Mouse (Mus musculus) limb, embryonic 11.5 days (tissue): ENCODE measurements at regions not wholly inside any gene's neighbourhood (a gene's known extent, or its start where the extent isn't known, plus 50 kb on each side); places are given as distances from the start of the nearest gene placed in this dataset.

ENCODE experiments used
- ATAC-seq: fragments of 200-750 bp; cut with Nextera tagmentation; 2 replicates; pipeline ENCODE4 v1.8.0; 2017; ENCODE audit warnings: low read depth; ENCODE audit not compliant: insufficient number of reproducible peaks, low FRiP score, low TSS enrichment
- DNase-seq: peaks from one replicate; pipeline ENCODE4 v3.0.0-alpha.2; 2015; ENCODE audit warnings: low spot score
- H3K27ac ChIP-seq: fragments of 300-500 bp; sonication (generic); replicated peaks from 2 replicates; pipeline ENCODE4 v1.5.1; 2014; ENCODE audit warnings: low read depth, mild to moderate bottlenecking, low read length
- H3K27me3 ChIP-seq: fragments of 300-500 bp; sonication (generic); 2 replicates; pipeline ENCODE4 v1.6.1; 2014; ENCODE audit warnings: mild to moderate bottlenecking, low read length, mixed read lengths; ENCODE audit not compliant: control insufficient read depth, insufficient read depth
- H3K36me3 ChIP-seq: fragments of 300-500 bp; sonication (generic); 2 replicates; pipeline ENCODE4 v1.6.1; 2014; ENCODE audit warnings: mild to moderate bottlenecking, low read length, moderate library complexity, mixed read lengths; ENCODE audit not compliant: control insufficient read depth, insufficient read depth
- H3K4me1 ChIP-seq: fragments of 300-500 bp; sonication (generic); 2 replicates; pipeline ENCODE4 v1.6.1; 2014; ENCODE audit warnings: low read length, mixed read lengths; ENCODE audit not compliant: control insufficient read depth, insufficient read depth
- H3K4me2 ChIP-seq: fragments of 300-500 bp; sonication (generic); 2 replicates; pipeline ENCODE4 v1.6.1; 2014; ENCODE audit warnings: low read depth, mild to moderate bottlenecking, moderate library complexity; ENCODE audit not compliant: severe bottlenecking
- H3K4me3 ChIP-seq: fragments of 300-500 bp; sonication (generic); 2 replicates; pipeline ENCODE4 v1.5.1; 2014; ENCODE audit warnings: low read depth, low read length
- H3K9ac ChIP-seq: fragments of 300-500 bp; sonication (generic); 2 replicates; pipeline ENCODE4 v1.6.1; 2014; ENCODE audit warnings: mild to moderate bottlenecking, low read length
- H3K9me3 ChIP-seq: fragments of 300-500 bp; sonication (generic); 2 replicates; pipeline ENCODE4 v1.6.1; 2016; ENCODE audit warnings: low read length; ENCODE audit not compliant: control insufficient read depth
- WGBS: fragments of 180-500 bp; shearing (Covaris S2); extraction: QIAGEN DNeasy Blood & Tissue Kit; methylation state at CpG from one replicate; pipeline ENCODE4 v1.1.7; 2014; 5-methylcytosine and 5-hydroxymethylcytosine counted together

GRCm38 (mm10) chr4:8366978-8367377, 128.1 kb upstream of the Car8 start:
- Histone ChIP-seq H3K36me3 (no peaks in the 10 kb centered on the region), H3K9me3 (no peaks in the 10 kb centered on the region), H3K27ac (no peak overlapping the region), H3K4me2 (no peak overlapping the region), H3K4me3 (no peak overlapping the region), H3K4me1 (no peaks in the 10 kb centered on the region), H3K27me3 (no peaks in the 10 kb centered on the region), H3K9ac (no peak overlapping the region)
- DNase-seq (peak; percentile 21), ATAC-seq (no peak)
- WGBS, result 80% methylated on average over 4 of the region's 4 CpGs

GRCm38 (mm10) chr4:8362409-8362808, 123.6 kb upstream of the Car8 start:
- no peaks in the 10 kb centered on the region for H3K4me1 ChIP-seq
- no peaks in the 10 kb centered on the region for H3K27me3 ChIP-seq
- H3K4me3 ChIP-seq, result no peak overlapping the region
- DNase-seq (no peak), ATAC-seq (no peak)
- no peak overlapping the region for H3K27ac ChIP-seq
- H3K36me3 ChIP-seq, result no peaks in the 10 kb centered on the region
- no peaks in the 10 kb centered on the region for H3K9me3 ChIP-seq
- no peak overlapping the region for H3K4me2 ChIP-seq
- H3K9ac ChIP-seq, result no peak overlapping the region
- 27% methylated on average over 4 of the region's 4 CpGs for WGBS

- Histone ChIP-seq H3K9me3 (no peaks in the 10 kb centered on the region), H3K4me2 (no peak overlapping the region), H3K27ac (no peak overlapping the region), H3K4me3 (no peak overlapping the region), H3K9ac (no peak overlapping the region), H3K36me3 (no peaks in the 10 kb centered on the region), H3K27me3 (no peaks in the 10 kb centered on the region), H3K4me1 (no peaks in the 10 kb centered on the region)
- DNase-seq, result no peak
- WGBS, result 8% methylated on average over 2 of the region's 2 CpGs
- no peak for ATAC-seq
Measured at GRCm38 (mm10) chr4:8361931-8362330, 123.1 kb upstream of the Car8 start.

GRCm38 (mm10) chr4:8361305-8361704, 122.5 kb upstream of the Car8 start:
- DNase-seq, result no peak
- no peak overlapping the region for H3K27ac ChIP-seq
- no peaks in the 10 kb centered on the region for H3K4me1 ChIP-seq
- no peaks in the 10 kb centered on the region for H3K36me3 ChIP-seq
- ATAC-seq, result no peak
- H3K27me3 ChIP-seq, result no peaks in the 10 kb centered on the region
- H3K9ac ChIP-seq, result no peak overlapping the region
- H3K9me3 ChIP-seq, result no peaks in the 10 kb centered on the region
- no peak overlapping the region for H3K4me2 ChIP-seq
- H3K4me3 ChIP-seq, result no peak overlapping the region

GRCm38 (mm10) chr4:8357443-8357842, 118.6 kb upstream of the Car8 start:
- DNase-seq, result no peak
- Histone ChIP-seq H3K4me2 (no peak overlapping the region), H3K9me3 (no peaks in the 10 kb centered on the region), H3K4me1 (no peaks in the 10 kb centered on the region), H3K4me3 (no peak overlapping the region), H3K27me3 (no peaks in the 10 kb centered on the region), H3K27ac (no peak overlapping the region), H3K9ac (no peak overlapping the region), H3K36me3 (no peaks in the 10 kb centered on the region)
- ATAC-seq, result no peak
- WGBS, result 94% methylated on average over 1 of the region's 1 CpGs

GRCm38 (mm10) chr4:8341928-8342327, 103.1 kb upstream of the Car8 start:
- Histone ChIP-seq H3K4me3 (no peak overlapping the region), H3K27me3 (no peaks in the 10 kb centered on the region), H3K4me1 (no peaks in the 10 kb centered on the region), H3K4me2 (no peak overlapping the region), H3K9ac (no peak overlapping the region), H3K27ac (no peak overlapping the region), H3K36me3 (no peaks in the 10 kb centered on the region), H3K9me3 (no peaks in the 10 kb centered on the region)
- ATAC-seq (no peak), DNase-seq (no peak)
- WGBS, result 91% methylated on average over 4 of the region's 4 CpGs

GRCm38 (mm10) chr4:8309241-8309987, 70.6 kb upstream of the Car8 start:
- H3K4me3 ChIP-seq, result no peak overlapping the region
- ATAC-seq (no peak), DNase-seq (no peak)
- H3K27me3 ChIP-seq, result no peaks in the 10 kb centered on the region
- H3K36me3 ChIP-seq, result no peaks in the 10 kb centered on the region
- H3K9me3 ChIP-seq, result no peaks in the 10 kb centered on the region
- WGBS, result 89% methylated on average over 10 of the region's 10 CpGs
- H3K9ac ChIP-seq, result no peak overlapping the region
- H3K4me2 ChIP-seq, result no peak overlapping the region
- no peak overlapping the region for H3K27ac ChIP-seq
- no peaks in the 10 kb centered on the region for H3K4me1 ChIP-seq

GRCm38 (mm10) chr4:8292563-8292962, 53.7 kb upstream of the Car8 start:
- no peaks in the 10 kb centered on the region for H3K9me3 ChIP-seq
- ATAC-seq, result no peak
- no peaks in the 10 kb centered on the region for H3K36me3 ChIP-seq
- 97% methylated on average over 1 of the region's 1 CpGs for WGBS
- H3K9ac ChIP-seq, result no peak overlapping the region
- no peak for DNase-seq
- H3K4me1 ChIP-seq, result no peaks in the 10 kb centered on the region
- H3K27me3 ChIP-seq, result no peaks in the 10 kb centered on the region
- H3K4me2 ChIP-seq, result no peak overlapping the region
- no peak overlapping the region for H3K4me3 ChIP-seq
- no peak overlapping the region for H3K27ac ChIP-seq
